ENCODE assay signal across 17 mouse cellular contexts in the genomic region with DNA sequence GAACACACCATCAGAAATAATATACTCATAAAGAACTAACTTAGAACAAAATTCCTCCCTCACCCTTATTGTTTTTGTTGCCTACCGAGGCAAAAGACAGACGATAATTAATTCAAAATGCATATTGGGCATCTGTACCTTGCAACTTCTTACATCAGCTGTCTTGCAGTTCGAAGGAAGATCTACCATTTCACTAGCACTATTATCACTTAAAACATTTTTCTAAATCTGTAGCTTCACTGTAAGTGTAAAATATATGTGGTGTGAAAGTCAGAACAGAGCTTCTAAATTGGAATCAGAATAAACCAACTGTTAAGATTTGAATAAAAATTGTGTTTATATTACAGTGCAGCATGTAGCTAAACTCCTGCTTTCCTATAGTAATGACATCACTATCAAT.
"Had no signal": no experiment of that assay in that cellular context is flagged by ENCODE, and none has a peak within 500 bp of the region (broad histone marks: within the 10 kb centered on the region; RNA-seq: fewer than 3 reads in every experiment).

No protein-coding gene starts in this region.

- H3K4me2 ChIP-seq: lung, embryonic 14.5 days; midbrain, embryonic 12.5 days; neural tube, embryonic 13.5 days; neural tube, embryonic 15.5 days; stomach, embryonic 15.5 days had no signal

- H3K4me3 ChIP-seq: midbrain, embryonic 10.5 days; midbrain, embryonic 12.5 days; myocyte; neural tube, embryonic 13.5 days; neural tube, embryonic 15.5 days; stomach, embryonic 15.5 days had no signal

- H3K27me3 ChIP-seq: midbrain, embryonic 12.5 days; neural tube, embryonic 13.5 days; neural tube, embryonic 15.5 days; stomach, embryonic 15.5 days had no signal

- H3K36me3 ChIP-seq: midbrain, embryonic 10.5 days; midbrain, embryonic 12.5 days; neural tube, embryonic 13.5 days; neural tube, embryonic 15.5 days; stomach, embryonic 15.5 days had no signal

- H3K4me1 ChIP-seq: midbrain, embryonic 10.5 days; midbrain, embryonic 12.5 days; neural tube, embryonic 13.5 days; neural tube, embryonic 15.5 days; stomach, embryonic 15.5 days had no signal

- H3K9me3 ChIP-seq: midbrain, embryonic 10.5 days; midbrain, embryonic 12.5 days; neural tube, embryonic 13.5 days; neural tube, embryonic 15.5 days; stomach, embryonic 15.5 days had no signal

- H3K9ac ChIP-seq: lung, embryonic 14.5 days; midbrain, embryonic 12.5 days; neural tube, embryonic 13.5 days; neural tube, embryonic 15.5 days; stomach, embryonic 15.5 days had no signal

- H3K27ac ChIP-seq: midbrain, embryonic 10.5 days; midbrain, embryonic 12.5 days; neural tube, embryonic 13.5 days; neural tube, embryonic 15.5 days; stomach, embryonic 15.5 days; stomach, postnatal 0 days had no signal

- DNase-seq: lung, adult 18-20 months; lung, embryonic 14.5 days; lung, postnatal 10 days; lung, postnatal 4 days; midbrain, embryonic 14.5 days; right cerebral cortex, postnatal 14 days; thymus, adult 18-20 months; thymus, postnatal 14 days; thymus, postnatal 36 days had no signal

- ATAC-seq: midbrain, embryonic 16.5 days had no signal
